Mouse (Mus musculus) forebrain, embryonic 14.5 days (tissue): ENCODE results near the gene Slc27a3. TPM values are rescaled to one million over a fixed set of nuclear protein-coding genes. Genes with fewer than 3 reads are reported as not detected.

ENCODE experiments used
- ATAC-seq: fragments of 200-750 bp; cut with Nextera tagmentation; 2 replicates; pipeline ENCODE4 v1.8.0; 2017; ENCODE audit warnings: mild to moderate bottlenecking, moderate library complexity
- DNase-seq: peaks from one replicate; pipeline ENCODE4 v3.0.0-alpha.2; 2015; ENCODE audit warnings: low spot score
- H3K27ac ChIP-seq: fragments of 300-500 bp; sonication (generic); 2 replicates; pipeline ENCODE4 v1.5.1; 2014; ENCODE audit warnings: low read depth, mild to moderate bottlenecking, control low read depth, low read length, moderate library complexity
- H3K27me3 ChIP-seq: fragments of 300-500 bp; sonication (generic); replicated peaks from 2 replicates; pipeline ENCODE4 v1.6.1; 2014; ENCODE audit warnings: low read length, control low read depth, mixed read lengths; ENCODE audit not compliant: control insufficient read depth, insufficient read depth
- H3K36me3 ChIP-seq: fragments of 300-500 bp; sonication (generic); 2 replicates; pipeline ENCODE4 v1.6.1; 2014; ENCODE audit warnings: low read length, control low read depth; ENCODE audit not compliant: control insufficient read depth, insufficient read depth
- H3K4me1 ChIP-seq: fragments of 300-500 bp; sonication (generic); 2 replicates; pipeline ENCODE4 v1.6.1; 2014; ENCODE audit warnings: antibody characterized with exemption, low read length, control low read depth; ENCODE audit not compliant: control insufficient read depth, insufficient read depth
- H3K4me2 ChIP-seq: fragments of 300-500 bp; sonication (generic); 2 replicates; pipeline ENCODE4 v1.6.1; 2014; ENCODE audit warnings: mild to moderate bottlenecking, control low read depth, low read length
- H3K4me3 ChIP-seq: fragments of 300-500 bp; sonication (generic); 2 replicates; pipeline ENCODE4 v1.5.1; 2014; ENCODE audit warnings: low read depth, low read length, control low read depth
- H3K9ac ChIP-seq: fragments of 300-500 bp; sonication (generic); 2 replicates; pipeline ENCODE4 v1.6.1; 2014; ENCODE audit warnings: mild to moderate bottlenecking, low read length, control low read depth, moderate library complexity
- H3K9me3 ChIP-seq: fragments of 300-500 bp; sonication (generic); replicated peaks from 2 replicates; pipeline ENCODE4 v1.6.1; 2016; ENCODE audit warnings: low read length, control low read depth, mixed read lengths; ENCODE audit not compliant: control insufficient read depth
- WGBS: fragments of 180-500 bp; shearing (Covaris S2); extraction: QIAGEN DNeasy Blood & Tissue Kit; methylation state at CpG from one replicate; pipeline ENCODE4 v1.1.7; 2014; 5-methylcytosine and 5-hydroxymethylcytosine counted together
- polyA plus RNA-seq: library from polyadenylated mRNA; unstranded; fragments of >200 nt; fragmentation: Nextera tagmentation; extraction: Ambion mirVana; gene quantifications from 2 replicates; pipeline ENCODE4 v1.2.1, GENCODE M21; 2014

Gene Slc27a3
- polyA plus RNA-seq, 1 experiment from 2014 or later = 11.9 TPM

DNA sequence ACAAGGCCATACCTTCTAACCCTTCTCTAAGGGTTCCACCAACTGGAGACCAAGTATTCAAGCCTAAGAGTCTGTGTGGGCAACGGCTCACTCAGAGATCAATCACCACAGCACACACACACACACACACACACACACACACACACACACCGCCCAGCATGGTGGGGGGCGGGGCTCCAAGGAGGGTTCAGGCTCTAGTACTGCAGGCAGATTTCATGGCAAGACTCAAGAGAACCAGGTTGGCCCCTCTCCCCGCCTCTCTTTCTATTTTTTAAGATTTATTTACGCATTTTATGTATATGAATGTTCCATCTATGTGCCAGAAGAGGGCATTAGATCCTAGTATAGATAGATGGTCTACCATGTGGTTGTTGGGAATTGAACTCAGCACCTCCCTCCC lies 16.9 kb downstream of the Slc27a3 start:
- WGBS = 69% methylated on average over 5 of the region's 5 CpGs
- Histone ChIP-seq H3K27ac (no peak overlapping the region), H3K9ac (no peak overlapping the region), H3K27me3 (no peaks in the 10 kb centered on the region), H3K4me2 (no peak overlapping the region), H3K4me1 (no peaks in the 10 kb centered on the region), H3K4me3 (no peak overlapping the region), H3K9me3 (no peaks in the 10 kb centered on the region), H3K36me3 (no peaks in the 10 kb centered on the region)
- ATAC-seq = peak; percentile 35; the same call in 1 of the 2 replicates
- no peak for DNase-seq

DNA sequence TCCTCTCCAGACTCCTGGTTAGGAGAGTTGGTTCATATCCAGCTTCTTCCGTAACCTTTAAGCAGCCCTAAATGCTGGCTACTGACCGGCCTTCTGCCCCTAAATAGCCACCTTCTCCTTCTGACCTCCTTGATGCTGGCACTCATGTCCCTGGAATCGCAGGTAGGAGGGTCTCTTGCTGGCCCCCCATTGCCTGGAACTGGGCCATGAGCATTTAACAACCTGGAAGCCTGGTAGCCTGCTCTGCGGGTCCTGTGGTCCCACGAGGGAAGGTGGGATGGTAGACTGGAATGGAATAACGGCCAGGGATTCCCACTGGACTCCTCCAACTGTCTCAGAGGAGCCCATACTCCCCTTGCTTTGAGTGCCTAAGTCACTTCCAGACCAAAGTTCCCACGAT lies 17.9 kb downstream of the Slc27a3 start:
- H3K4me1 ChIP-seq = no peaks in the 10 kb centered on the region
- H3K9ac ChIP-seq = no peak overlapping the region
- no peaks in the 10 kb centered on the region for H3K9me3 ChIP-seq
- no peak overlapping the region for H3K27ac ChIP-seq
- no peaks in the 10 kb centered on the region for H3K36me3 ChIP-seq
- 86% methylated on average over 7 of the region's 7 CpGs for WGBS
- no peak overlapping the region for H3K4me3 ChIP-seq
- ATAC-seq = no peak
- no peak for DNase-seq
- H3K4me2 ChIP-seq = no peak overlapping the region
- H3K27me3 ChIP-seq = no peaks in the 10 kb centered on the region

DNA sequence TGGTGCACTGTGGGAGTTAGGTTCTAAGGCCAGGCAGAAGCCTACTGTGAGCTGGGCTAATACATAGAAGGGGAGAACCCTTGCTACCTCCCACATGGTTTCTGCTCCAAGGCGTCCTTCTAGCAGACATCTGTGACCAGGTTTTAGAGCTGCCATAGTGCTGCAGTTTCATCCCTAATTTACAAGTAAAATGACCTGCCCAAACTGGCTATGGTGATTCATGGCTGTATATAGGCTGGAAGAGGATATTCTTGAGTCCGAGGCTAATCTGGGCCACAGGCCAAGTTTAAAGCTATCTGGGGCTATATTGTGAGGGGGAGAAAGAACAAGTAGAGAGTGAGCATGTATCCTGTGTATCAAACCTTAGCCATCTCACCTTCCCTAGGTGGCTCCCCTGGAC lies 20.7 kb downstream of the Slc27a3 start:
- no peak overlapping the region for H3K27ac ChIP-seq
- H3K4me1 ChIP-seq = no peaks in the 10 kb centered on the region
- WGBS = 32% methylated on average over 2 of the region's 2 CpGs
- H3K4me3 ChIP-seq = no peak overlapping the region
- no peaks in the 10 kb centered on the region for H3K27me3 ChIP-seq
- no peak for ATAC-seq
- no peaks in the 10 kb centered on the region for H3K36me3 ChIP-seq
- DNase-seq = no peak
- no peak overlapping the region for H3K9ac ChIP-seq
- no peaks in the 10 kb centered on the region for H3K9me3 ChIP-seq
- no peak overlapping the region for H3K4me2 ChIP-seq

DNA sequence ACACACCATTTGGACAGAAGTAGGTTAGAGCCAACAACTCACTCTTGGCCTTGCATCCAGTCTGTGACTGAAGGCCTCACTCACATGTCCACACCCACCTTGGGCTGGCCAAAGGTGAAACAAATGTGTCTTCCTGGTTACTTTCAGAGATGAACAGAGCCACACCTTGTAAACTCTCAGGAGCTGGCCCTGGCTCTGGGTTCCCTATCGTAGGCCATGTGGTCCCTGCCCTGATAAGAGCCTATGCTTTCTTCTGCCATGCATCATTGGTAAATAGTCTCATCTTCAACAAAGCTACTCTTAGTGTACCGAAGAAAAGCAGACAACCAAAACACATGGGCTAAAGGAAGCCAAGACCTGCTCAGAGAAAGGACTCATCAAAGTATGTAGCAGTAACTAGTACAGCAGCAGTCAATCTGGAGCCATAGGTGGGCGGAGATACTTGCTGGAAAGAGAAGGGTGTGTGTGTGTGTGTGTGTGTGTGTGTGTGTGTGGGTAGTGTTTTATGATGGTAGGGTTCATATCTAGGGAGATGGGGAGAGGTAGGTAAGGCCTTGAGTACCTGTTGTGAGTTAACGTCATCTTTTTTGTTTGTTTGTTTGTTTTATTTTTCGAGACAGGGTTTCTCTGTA lies 22.6 kb downstream of the Slc27a3 start:
- H3K27ac ChIP-seq = no peak overlapping the region
- H3K36me3 ChIP-seq = peaks cover 3% of the 10 kb centered on the region; the same call in 1 of the 2 replicates
- no peak overlapping the region for H3K4me2 ChIP-seq
- no peaks in the 10 kb centered on the region for H3K4me1 ChIP-seq
- no peak for DNase-seq
- H3K4me3 ChIP-seq = no peak overlapping the region
- 93% methylated on average over 5 of the region's 5 CpGs for WGBS
- H3K9ac ChIP-seq = no peak overlapping the region
- H3K9me3 ChIP-seq = no peaks in the 10 kb centered on the region
- no peaks in the 10 kb centered on the region for H3K27me3 ChIP-seq
- no peak for ATAC-seq

DNA sequence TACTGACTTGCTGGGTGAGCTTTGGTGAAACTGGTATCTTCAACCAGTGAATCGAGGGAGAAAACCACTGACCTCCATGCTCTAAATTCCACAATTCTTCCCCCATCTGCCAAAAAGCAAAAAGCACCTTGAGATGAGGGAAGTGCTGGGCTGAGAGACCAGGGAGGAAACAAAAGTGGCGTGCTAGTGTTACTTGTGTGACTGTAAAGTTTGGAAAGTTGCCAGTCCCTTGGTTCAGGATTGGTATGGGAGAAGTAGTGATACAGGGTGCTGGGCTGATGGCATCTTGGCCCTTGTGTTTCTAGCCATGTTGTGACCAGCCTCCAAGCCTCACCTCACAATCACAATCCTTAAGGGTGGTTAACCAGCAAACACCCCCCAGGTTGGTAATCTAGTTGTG lies 27.4 kb downstream of the Slc27a3 start:
- Histone ChIP-seq H3K9ac (no peak overlapping the region), H3K4me1 (no peaks in the 10 kb centered on the region), H3K9me3 (no peaks in the 10 kb centered on the region), H3K27ac (no peak overlapping the region), H3K36me3 (peaks cover 30% of the 10 kb centered on the region), H3K4me3 (no peak overlapping the region), H3K27me3 (no peaks in the 10 kb centered on the region), H3K4me2 (no peak overlapping the region)
- ATAC-seq (no peak), DNase-seq (no peak)
- 86% methylated on average over 2 of the region's 2 CpGs for WGBS

DNA sequence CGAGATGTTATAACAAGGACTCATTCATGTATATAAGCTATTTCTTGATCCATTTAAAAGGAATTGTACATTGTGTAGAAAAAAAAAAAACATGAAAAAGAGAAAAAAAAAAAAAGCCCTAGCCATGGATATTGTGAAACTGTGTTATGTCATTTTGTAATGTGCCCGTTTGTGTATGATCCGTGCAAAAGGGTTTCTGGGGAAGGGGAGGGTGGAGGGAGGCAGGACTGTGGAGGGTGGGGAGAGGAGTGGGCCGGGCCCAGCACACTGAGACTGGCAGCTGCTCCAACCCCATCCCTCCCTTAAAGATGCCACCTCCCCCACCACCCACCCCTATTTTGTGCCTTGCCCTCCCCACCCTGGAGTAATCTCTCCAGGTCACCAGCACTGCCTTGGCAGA lies 28.3 kb downstream of the Slc27a3 start:
- no peaks in the 10 kb centered on the region for H3K9me3 ChIP-seq
- ATAC-seq = no peak
- peaks cover 38% of the 10 kb centered on the region for H3K36me3 ChIP-seq
- no peak overlapping the region for H3K4me3 ChIP-seq
- 85% methylated on average over 4 of the region's 4 CpGs for WGBS
- H3K27me3 ChIP-seq = no peaks in the 10 kb centered on the region
- no peak for DNase-seq
- no peak overlapping the region for H3K9ac ChIP-seq
- H3K4me2 ChIP-seq = no peak overlapping the region
- no peak overlapping the region for H3K27ac ChIP-seq
- H3K4me1 ChIP-seq = no peaks in the 10 kb centered on the region

DNA sequence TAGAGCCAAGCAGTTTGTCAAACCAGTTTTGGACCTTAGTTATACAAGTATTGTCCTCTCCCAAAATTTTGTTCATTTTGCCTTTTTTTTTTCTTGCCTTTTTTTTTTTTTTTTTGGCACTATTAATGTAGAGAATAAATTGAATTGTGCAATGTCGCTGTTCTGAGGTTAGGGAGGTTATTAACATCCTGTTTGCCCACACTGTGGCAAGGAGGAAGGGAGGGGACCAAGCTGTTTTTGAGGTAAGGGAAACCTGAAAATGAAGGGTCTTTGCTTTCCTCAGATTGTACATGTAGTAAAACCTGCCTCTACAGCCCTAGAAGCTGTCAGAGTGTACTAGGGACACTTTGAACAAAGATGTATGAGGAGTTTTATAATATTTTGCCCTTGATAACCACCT lies 30.5 kb downstream of the Slc27a3 start:
- ATAC-seq (no peak), DNase-seq (no peak)
- no peak overlapping the region for H3K4me2 ChIP-seq
- H3K36me3 ChIP-seq = peaks cover 60% of the 10 kb centered on the region
- H3K9ac ChIP-seq = no peak overlapping the region
- no peaks in the 10 kb centered on the region for H3K9me3 ChIP-seq
- no peaks in the 10 kb centered on the region for H3K4me1 ChIP-seq
- WGBS = 96% methylated on average over 1 of the region's 1 CpGs
- no peak overlapping the region for H3K27ac ChIP-seq
- no peak overlapping the region for H3K4me3 ChIP-seq
- H3K27me3 ChIP-seq = no peaks in the 10 kb centered on the region

DNA sequence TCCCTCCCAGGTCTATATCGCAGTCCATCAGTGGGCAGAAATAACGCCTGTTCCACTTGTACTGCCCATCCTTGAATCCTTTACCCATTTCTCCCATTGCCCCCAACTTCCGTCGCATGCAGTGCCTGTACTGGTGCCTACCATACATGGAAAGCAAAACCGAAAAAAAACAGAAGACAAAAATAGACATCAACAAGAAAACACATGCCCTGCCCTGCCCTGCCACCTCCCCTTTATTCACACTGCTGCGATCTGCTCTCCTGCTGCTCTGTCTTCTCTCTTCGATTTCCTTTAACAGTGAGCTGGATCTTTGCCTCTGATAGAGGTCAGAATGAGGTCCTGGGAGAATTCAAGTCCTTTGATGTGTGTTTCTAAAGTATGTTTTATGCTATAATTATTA lies 31.8 kb downstream of the Slc27a3 start:
- H3K36me3 ChIP-seq = peaks cover 72% of the 10 kb centered on the region

DNA sequence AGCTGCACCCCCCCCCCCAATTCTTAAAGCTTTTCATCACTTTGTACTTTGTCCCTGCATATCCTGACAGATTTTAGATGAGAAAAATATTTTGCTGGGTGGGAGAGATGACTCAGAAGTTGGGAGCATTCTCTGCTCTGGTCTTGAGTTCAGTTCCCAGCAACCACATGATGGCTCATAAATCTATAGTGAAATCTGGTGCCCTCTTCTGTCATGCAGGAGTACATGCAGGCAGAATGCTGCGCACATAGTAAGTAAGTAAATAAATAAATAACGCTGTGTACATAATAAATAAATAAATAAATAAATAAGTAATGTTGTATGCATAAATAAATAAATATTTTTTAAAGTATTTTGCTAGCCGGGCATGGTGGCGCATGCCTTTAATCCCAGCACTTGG lies 41.9 kb downstream of the Slc27a3 start:
- H3K4me1 ChIP-seq = no peaks in the 10 kb centered on the region
- peaks cover 67% of the 10 kb centered on the region for H3K36me3 ChIP-seq
- ATAC-seq (no peak), DNase-seq (no peak)
- H3K27me3 ChIP-seq = no peaks in the 10 kb centered on the region
- no peak overlapping the region for H3K4me3 ChIP-seq
- WGBS = 98% methylated on average over 4 of the region's 4 CpGs
- no peak overlapping the region for H3K27ac ChIP-seq
- no peak overlapping the region for H3K4me2 ChIP-seq
- no peaks in the 10 kb centered on the region for H3K9me3 ChIP-seq
- H3K9ac ChIP-seq = no peak overlapping the region

More for the DNA sequence above, 31.8 kb downstream of the Slc27a3 start:
- no peak for DNase-seq
- Histone ChIP-seq H3K9me3 (no peaks in the 10 kb centered on the region), H3K4me2 (no peak overlapping the region), H3K4me1 (no peaks in the 10 kb centered on the region), H3K27me3 (no peaks in the 10 kb centered on the region), H3K9ac (no peak overlapping the region), H3K27ac (no peak overlapping the region), H3K4me3 (no peak overlapping the region)
- WGBS = 92% methylated on average over 7 of the region's 7 CpGs
- no peak for ATAC-seq
